Mouse (Mus musculus) mouse trophoblast stem cell (cell line): ENCODE measurements around the gene Akap6.

Experiments used
- in situ Hi-C, 2 experiments: fragments of 300-500 bp; cut with MseI, MboI; formaldehyde crosslinking; loops; 2 replicates in 1 of 2; 3 replicates in 1 of 2; pipeline ENCODE4 v1.15.1; 2025

Gene Akap6

GRCm38 (mm10) chr12:52847020-52847419 lies 147.8 kb downstream of the Akap6 start:
- in situ Hi-C loops: loop anchor here in 1 of 2 experiments (25.0 kb wide), 1 partner anchor 810 kb away; the partner anchor contains the start of gene Gpr33

- in situ Hi-C loops: loop anchor here in 1 of 2 experiments (25.0 kb wide), 1 partner anchor 811 kb away; the partner anchor contains the start of gene Gpr33
Observed at GRCm38 (mm10) chr12:52847830-52848518, 148.8 kb downstream of the Akap6 start.

GRCm38 (mm10) chr12:52848519-52848855 lies 149.3 kb downstream of the Akap6 start:
- in situ Hi-C loops: loop anchor here in 1 of 2 experiments (25.0 kb wide), 1 partner anchor 811 kb away; the partner anchor contains the start of gene Gpr33

- in situ Hi-C loops: loop anchor here in 1 of 2 experiments (25.0 kb wide), 1 partner anchor 812 kb away; the partner anchor contains the start of gene Gpr33
Observed at GRCm38 (mm10) chr12:52849297-52849696, 150.1 kb downstream of the Akap6 start.

- in situ Hi-C loops: no loop called here
Observed at GRCm38 (mm10) chr12:52850332-52851036, 151.3 kb downstream of the Akap6 start.

GRCm38 (mm10) chr12:52851221-52851620 lies 152.0 kb downstream of the Akap6 start:
- in situ Hi-C loops: no loop called here

GRCm38 (mm10) chr12:52854236-52854679 lies 155.1 kb downstream of the Akap6 start:
- in situ Hi-C loops: no loop called here

GRCm38 (mm10) chr12:52856104-52856503 lies 156.9 kb downstream of the Akap6 start:
- in situ Hi-C loops: no loop called here

GRCm38 (mm10) chr12:52857306-52857705 lies 158.1 kb downstream of the Akap6 start:
- in situ Hi-C loops: no loop called here

GRCm38 (mm10) chr12:52861922-52862321 lies 162.7 kb downstream of the Akap6 start:
- in situ Hi-C loops: no loop called here

GRCm38 (mm10) chr12:52868000-52868624 lies 168.9 kb downstream of the Akap6 start:
- in situ Hi-C loops: no loop called here

- in situ Hi-C loops: no loop called here
Observed at GRCm38 (mm10) chr12:52871604-52872003, 172.4 kb downstream of the Akap6 start.

GRCm38 (mm10) chr12:52874332-52874923 lies 175.2 kb downstream of the Akap6 start:
- in situ Hi-C loops: no loop called here

GRCm38 (mm10) chr12:52876065-52876464 lies 176.9 kb downstream of the Akap6 start:
- in situ Hi-C loops: no loop called here

- in situ Hi-C loops: no loop called here
Observed at GRCm38 (mm10) chr12:52876978-52877769, 178.0 kb downstream of the Akap6 start.

GRCm38 (mm10) chr12:52879324-52879723 lies 180.1 kb downstream of the Akap6 start:
- in situ Hi-C loops: no loop called here

GRCm38 (mm10) chr12:52892519-52892918 lies 193.3 kb downstream of the Akap6 start:
- in situ Hi-C loops: no loop called here

- in situ Hi-C loops: no loop called here
Observed at GRCm38 (mm10) chr12:52893656-52894405, 194.6 kb downstream of the Akap6 start.

- in situ Hi-C loops: no loop called here
Observed at GRCm38 (mm10) chr12:52895672-52896460, 196.7 kb downstream of the Akap6 start.

- in situ Hi-C loops: no loop called here
Observed at GRCm38 (mm10) chr12:52896785-52897184, 197.6 kb downstream of the Akap6 start.
